Mouse (Mus musculus) thymus, adult 2 months (tissue): Measurements from ENCODE around the gene Bicral. TPM values are rescaled to one million over a fixed set of nuclear protein-coding genes. Genes with fewer than 3 reads are reported as not detected.
"Not testable (repeated sequence)": the region's sequence is repeated elsewhere in the genome, so short reads cannot be mapped to it uniquely, and the experiment has no call there.

Experiments used
- DNase-seq: peaks from one replicate; pipeline ENCODE4 v3.0.0; 2021
- H3K27ac ChIP-seq: fragments of 200-500 bp; 2 replicates; pipeline ENCODE4 v1.5.1; 2012; ENCODE audit warnings: low read length, control low read depth; ENCODE audit not compliant: control insufficient read depth, insufficient read depth
- H3K27me3 ChIP-seq: fragments of 200-500 bp; 2 replicates; pipeline ENCODE4 v1.6.1; 2012; ENCODE audit warnings: mild to moderate bottlenecking, low read length, moderate library complexity, mixed read lengths; ENCODE audit not compliant: control insufficient read depth, insufficient read depth
- H3K36me3 ChIP-seq: fragments of 200-500 bp; 2 replicates; pipeline ENCODE4 v1.6.1; 2012; ENCODE audit warnings: mild to moderate bottlenecking, low read length, moderate library complexity; ENCODE audit not compliant: control insufficient read depth, insufficient read depth
- H3K4me1 ChIP-seq: fragments of 200-500 bp; replicated peaks from 2 replicates; pipeline ENCODE4 v1.6.1; 2012; ENCODE audit warnings: low read length; ENCODE audit not compliant: control insufficient read depth, insufficient read depth
- H3K4me3 ChIP-seq: fragments of 200-500 bp; 2 replicates; pipeline ENCODE4 v1.5.1; 2012; ENCODE audit warnings: mild to moderate bottlenecking, low read length, control low read depth, moderate library complexity; ENCODE audit not compliant: control insufficient read depth, insufficient read depth
- CTCF ChIP-seq: fragments of 200-500 bp; IDR thresholded peaks from 2 replicates; pipeline ENCODE4 v1.5.1; 2012; ENCODE audit warnings: mild to moderate bottlenecking, control low read depth, low read length, moderate library complexity, borderline replicate concordance; ENCODE audit not compliant: control insufficient read depth, poor library complexity, insufficient read depth; ENCODE audit errors: extremely low read depth
- POLR2A ChIP-seq: fragments of 200-500 bp; IDR thresholded peaks from 2 replicates; pipeline ENCODE4 v1.6.1; 2012; ENCODE audit warnings: mild to moderate bottlenecking, low read length, control low read depth, moderate library complexity; ENCODE audit not compliant: control insufficient read depth, poor library complexity, insufficient read depth; ENCODE audit errors: extremely low read depth
- WGBS: fragments of 180-500 bp; shearing (Covaris S2); methylation state at CpG from one replicate; pipeline ENCODE4 v1.1.7; 2018; 5-methylcytosine and 5-hydroxymethylcytosine counted together
- polyA plus RNA-seq: library from polyadenylated mRNA; depleted of rRNA; stranded (reverse); fragments of >200 nt; gene quantifications from 2 replicates; pipeline ENCODE4 v1.2.3, GENCODE M21; 2012

Gene Bicral
- polyA plus RNA-seq, 1 experiment, result 19.3 TPM

GRCm38 (mm10) chr17:46772404-46773277, 85.6 kb downstream of the Bicral start, which contains the start of gene 2310039H08Rik:
Gene 2310039H08Rik, plus strand, starts transcription at chr17:46772635.
- H3K27me3 ChIP-seq, result no peaks in the 10 kb centered on the region
- H3K4me3 ChIP-seq, result peak within 1 kb of the TSS; percentile 81
- peak; percentile 82 for DNase-seq
- TF ChIP-seq CTCF (no peak; the same call in 1 of the 2 replicates), POLR2A (0 out of 2 replicates have a peak, but pooled peaks have one; percentile 66)
- H3K27ac ChIP-seq, result peak within 1 kb of the TSS; percentile 32
- H3K4me1 ChIP-seq, result peaks cover 24% of the 10 kb centered on the region
- WGBS, result under 1% methylated on average over 50 of the region's 50 CpGs
- H3K36me3 ChIP-seq, result peaks cover 24% of the 10 kb centered on the region

GRCm38 (mm10) chr17:46772038-46772403, 86.3 kb downstream of the Bicral start:
- Histone ChIP-seq H3K36me3 (peaks cover 18% of the 10 kb centered on the region), H3K27ac (peak overlapping the region; percentile 4; the same call in 1 of the 2 replicates), H3K4me1 (peaks cover 29% of the 10 kb centered on the region), H3K4me3 (peak overlapping the region; percentile 81), H3K27me3 (no peaks in the 10 kb centered on the region)
- no peak for TF ChIP-seq CTCF
- TF ChIP-seq POLR2A, result no peak
- 2% methylated on average over 5 of the region's 5 CpGs for WGBS
- DNase-seq, result no peak

GRCm38 (mm10) chr17:46771616-46772015, 86.7 kb downstream of the Bicral start:
- 88% methylated on average over 17 of the region's 17 CpGs for WGBS
- Histone ChIP-seq H3K27me3 (no peaks in the 10 kb centered on the region), H3K27ac (peak overlapping the region; percentile 7; the same call in 1 of the 2 replicates), H3K4me3 (no peak overlapping the region), H3K36me3 (peaks cover 17% of the 10 kb centered on the region), H3K4me1 (peaks cover 29% of the 10 kb centered on the region)
- DNase-seq, result no peak
- TF ChIP-seq POLR2A (no peak), CTCF (no peak)

- peaks cover 29% of the 10 kb centered on the region for H3K4me1 ChIP-seq
- WGBS, result 91% methylated on average over 4 of the region's 4 CpGs
Measured at GRCm38 (mm10) chr17:46771025-46771424, 87.3 kb downstream of the Bicral start.

GRCm38 (mm10) chr17:46770546-46770945, 87.7 kb downstream of the Bicral start:
- peaks cover 7% of the 10 kb centered on the region for H3K36me3 ChIP-seq
- H3K4me3 ChIP-seq, result no peak overlapping the region
- DNase-seq, result no peak
- TF ChIP-seq POLR2A (no peak), CTCF (no peak)
- H3K27me3 ChIP-seq, result no peaks in the 10 kb centered on the region
- 96% methylated on average over 11 of the region's 11 CpGs for WGBS
- H3K27ac ChIP-seq, result 0 out of 2 replicates have a peak overlapping the region, but pooled peaks have one; percentile 1
- peaks cover 31% of the 10 kb centered on the region for H3K4me1 ChIP-seq

More at GRCm38 (mm10) chr17:46771025-46771424, 87.3 kb downstream of the Bicral start:
- peak; percentile 14 for DNase-seq
- peaks cover 12% of the 10 kb centered on the region for H3K36me3 ChIP-seq
- 0 out of 2 replicates have a peak overlapping the region, but pooled peaks have one; percentile 1 for H3K27ac ChIP-seq
- TF ChIP-seq POLR2A (no peak), CTCF (no peak)
- no peaks in the 10 kb centered on the region for H3K27me3 ChIP-seq
- no peak overlapping the region for H3K4me3 ChIP-seq

- Histone ChIP-seq H3K27ac (peak overlapping the region; percentile 89), H3K4me1 (peaks cover 49% of the 10 kb centered on the region), H3K4me3 (no peak overlapping the region), H3K27me3 (no peaks in the 10 kb centered on the region), H3K36me3 (no peaks in the 10 kb centered on the region)
- 4% methylated on average over 8 of the region's 8 CpGs for WGBS
- DNase-seq, result peak; percentile 80
- no peak for TF ChIP-seq CTCF
- no peak for TF ChIP-seq POLR2A
Measured at GRCm38 (mm10) chr17:46767868-46768267, 90.4 kb downstream of the Bicral start.

GRCm38 (mm10) chr17:46764916-46765315, 93.4 kb downstream of the Bicral start:
- not testable (repeated sequence) for H3K4me3 ChIP-seq, H3K27me3 ChIP-seq, DNase-seq, H3K36me3 ChIP-seq
- 79% methylated on average over 9 of the region's 9 CpGs for WGBS
- H3K4me1 ChIP-seq, result peaks cover 56% of the 10 kb centered on the region
- H3K27ac ChIP-seq, result peak overlapping the region; percentile 77
